Mouse (Mus musculus): ENCODE measurements around the gene Senp2.

Gene Senp2

DNA sequence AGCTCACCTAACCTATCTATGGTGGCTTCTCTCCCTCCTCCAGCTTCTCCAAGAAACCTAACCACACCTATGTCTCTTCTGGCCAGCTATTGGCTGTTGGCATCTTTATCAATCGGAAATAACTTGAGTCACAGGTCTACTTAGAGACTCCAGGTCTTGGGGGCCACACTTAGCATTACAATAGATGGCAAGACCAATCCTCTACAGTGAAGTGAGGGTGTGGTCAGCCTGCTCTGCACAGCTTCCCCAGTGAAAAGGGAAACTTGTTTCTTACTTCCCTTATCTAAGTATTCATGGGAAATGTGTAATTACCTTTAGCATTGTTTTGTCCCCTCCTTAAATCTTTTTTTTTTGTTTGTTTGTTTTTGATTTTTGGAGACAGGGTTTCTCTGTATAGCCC is 6.3 kb downstream of the Senp2 start:
- ATAC-seq (ENCODE audit: insufficient number of reproducible peaks, low FRiP score, low TSS enrichment): no peak

DNA sequence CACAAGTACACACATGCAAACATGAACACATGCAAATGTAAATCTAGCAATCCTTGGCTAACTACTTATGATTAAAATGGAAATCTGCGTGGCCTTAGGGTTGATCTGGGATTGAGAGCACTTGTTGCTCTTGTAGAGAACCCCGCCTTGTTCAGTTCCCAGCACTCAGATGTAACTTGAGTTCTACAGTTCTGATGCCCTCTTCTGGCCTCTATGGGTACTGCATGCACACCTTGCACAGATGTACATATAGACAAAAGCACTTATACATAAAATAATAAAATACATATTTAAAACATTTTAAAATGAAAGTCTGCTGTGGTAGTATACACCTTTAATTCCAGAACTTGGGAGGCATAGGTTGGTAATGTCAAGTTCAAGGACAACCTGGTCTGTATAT is 12.8 kb downstream of the Senp2 start:
- ATAC-seq (ENCODE audit: insufficient number of reproducible peaks, low FRiP score, low TSS enrichment): no peak

DNA sequence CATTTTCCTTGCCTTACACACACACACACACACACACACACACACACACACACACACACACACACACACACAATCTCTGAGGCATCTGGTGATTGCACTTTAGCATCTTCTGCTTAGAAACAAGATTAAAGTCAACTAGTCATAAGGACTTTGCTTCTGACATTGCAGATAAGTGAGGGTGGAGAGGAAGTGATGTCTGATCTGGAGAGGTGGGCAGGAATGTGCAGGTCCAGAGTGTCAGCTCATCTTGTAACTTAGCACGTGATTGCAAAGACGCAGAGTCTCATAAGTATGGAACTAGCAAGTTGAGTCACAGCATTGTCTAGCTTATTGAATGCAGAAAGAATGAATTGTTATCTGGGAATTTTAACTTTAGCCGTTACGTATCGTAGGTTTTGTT is 18.2 kb downstream of the Senp2 start:
- ATAC-seq (ENCODE audit: insufficient number of reproducible peaks, low FRiP score, low TSS enrichment): no peak

DNA sequence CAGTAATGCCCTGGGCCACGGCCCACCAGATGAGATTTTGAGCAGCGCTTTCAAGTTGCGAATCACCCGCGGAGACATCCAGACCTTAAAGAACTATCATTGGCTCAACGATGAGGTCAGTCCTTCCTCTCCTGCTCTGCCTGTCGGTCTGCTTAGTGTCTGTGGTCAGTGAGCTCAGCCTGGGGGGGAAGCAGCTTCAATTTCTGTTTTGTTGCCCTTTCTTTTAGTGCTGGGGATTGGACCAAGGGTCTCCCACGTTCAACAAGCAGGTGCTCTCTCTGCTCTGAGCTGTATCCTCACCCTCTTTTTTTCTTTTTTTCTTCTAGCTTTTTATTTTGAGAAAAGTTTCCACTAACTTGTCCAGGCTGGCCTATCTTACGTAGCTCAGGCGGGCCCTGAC is 29.3 kb downstream of the Senp2 start:
- no peak for ATAC-seq (ENCODE audit: insufficient number of reproducible peaks, low FRiP score, low TSS enrichment)

DNA sequence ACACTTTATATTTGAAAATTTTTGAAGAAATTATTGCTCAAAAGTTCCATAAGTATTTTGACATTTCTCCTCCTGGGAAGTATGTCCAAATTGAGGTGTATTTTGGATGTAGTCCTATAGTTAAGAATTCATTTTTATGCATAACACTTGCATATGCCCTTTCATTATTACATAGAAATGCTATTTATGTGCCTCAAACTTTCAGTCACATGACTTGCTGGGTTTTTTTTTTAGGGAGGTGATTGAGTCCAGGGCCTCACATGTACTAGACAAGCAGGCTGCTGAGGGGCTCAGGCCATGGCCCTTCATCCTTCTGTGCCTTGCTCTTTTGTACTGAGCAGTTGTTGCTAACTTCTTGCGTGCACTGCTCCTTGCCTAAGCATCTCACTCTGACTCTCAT is 30.7 kb downstream of the Senp2 start:
- no peak for ATAC-seq (ENCODE audit: insufficient number of reproducible peaks, low FRiP score, low TSS enrichment)

DNA sequence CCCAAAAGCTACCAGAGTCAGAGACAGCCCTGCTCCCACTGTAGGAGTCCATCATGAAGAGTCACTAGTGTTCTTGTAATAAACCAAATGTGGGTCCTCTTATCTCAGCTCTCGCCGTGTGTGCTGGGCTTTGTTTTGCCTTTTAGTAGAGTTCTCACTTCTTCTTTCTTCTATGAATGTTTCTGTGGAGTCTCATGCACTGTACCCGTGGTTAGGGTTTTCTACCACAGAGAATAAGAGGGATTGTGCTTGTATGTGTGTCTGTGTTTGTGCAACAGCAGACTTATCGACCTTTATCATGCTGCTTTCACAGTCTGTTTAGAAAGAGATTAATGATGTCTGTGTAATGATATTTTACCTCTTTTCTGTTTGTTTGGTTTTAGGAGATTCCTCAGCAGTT is 34.5 kb downstream of the Senp2 start:
- no peak for ATAC-seq (ENCODE audit: insufficient number of reproducible peaks, low FRiP score, low TSS enrichment)

DNA sequence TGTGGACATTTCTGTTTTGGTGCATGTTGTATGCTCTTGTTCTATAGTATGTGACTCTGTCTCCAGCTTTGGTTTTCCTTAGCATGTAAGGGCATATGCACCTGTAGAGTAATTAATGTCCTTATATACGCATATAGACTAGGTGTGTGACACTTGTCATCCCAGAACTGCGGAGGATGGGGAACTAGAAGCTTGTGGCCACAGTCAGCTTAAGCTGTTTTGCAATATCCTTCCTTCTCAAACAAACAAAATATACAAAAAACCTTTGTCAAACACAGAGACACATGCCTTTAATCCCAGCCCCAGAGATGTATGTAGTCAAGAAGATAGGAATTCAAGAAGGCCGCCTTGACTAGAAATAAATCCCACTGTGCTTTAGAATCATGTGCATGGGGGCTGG is 36.6 kb downstream of the Senp2 start:
- no peak for ATAC-seq (ENCODE audit: insufficient number of reproducible peaks, low FRiP score, low TSS enrichment)

DNA sequence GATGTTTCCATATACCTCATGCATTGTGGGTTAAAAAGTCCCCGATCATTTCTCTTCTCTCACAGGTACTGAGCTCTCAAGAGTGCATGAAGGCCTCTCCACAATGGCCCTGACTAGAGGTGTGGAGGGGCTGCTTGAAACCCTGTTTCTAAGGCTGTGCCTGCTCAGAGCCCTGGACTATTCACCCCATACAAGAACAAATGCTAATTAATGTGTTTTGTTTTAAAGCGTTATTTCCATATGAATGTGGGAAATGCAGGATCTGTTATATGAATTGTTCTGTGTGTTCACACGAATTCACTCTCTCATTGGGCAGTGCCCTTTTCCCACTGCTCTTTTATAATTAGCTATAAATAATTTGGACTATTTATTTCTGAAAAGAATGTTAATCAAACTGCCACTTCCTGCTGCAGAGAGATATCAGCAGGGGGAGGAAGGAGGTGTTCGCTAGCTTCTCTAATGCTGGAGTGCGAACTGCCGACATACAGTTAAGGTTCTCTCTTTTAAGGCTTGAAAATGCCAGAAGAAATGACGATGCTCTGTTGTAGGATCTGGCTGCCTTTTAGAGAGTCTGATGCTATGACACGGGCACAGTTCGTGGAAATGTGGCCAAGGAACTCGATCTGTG is 37.6 kb downstream of the Senp2 start:
- no peak for ATAC-seq (ENCODE audit: insufficient number of reproducible peaks, low FRiP score, low TSS enrichment)

DNA sequence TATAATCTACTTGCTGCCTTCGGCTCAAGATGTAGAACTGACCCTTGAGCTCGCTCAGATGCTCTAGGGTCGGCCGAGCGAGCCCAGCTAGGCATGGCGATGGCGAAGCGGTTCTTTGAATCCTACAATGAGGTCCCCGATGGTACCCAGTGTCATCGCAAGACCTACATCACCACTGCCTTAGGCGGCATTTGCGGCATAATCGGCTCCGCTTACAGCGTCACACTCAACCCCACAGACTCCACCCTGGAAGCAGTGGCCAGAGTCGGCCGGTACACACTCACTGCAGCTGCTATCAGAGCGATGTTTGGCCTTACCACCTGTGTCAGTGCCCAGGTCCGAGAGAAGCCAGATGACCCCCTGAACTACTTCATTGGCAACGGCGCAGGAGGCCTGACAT is 44.1 kb downstream of the Senp2 start:
- ATAC-seq (ENCODE audit: insufficient number of reproducible peaks, low FRiP score, low TSS enrichment): no peak

DNA sequence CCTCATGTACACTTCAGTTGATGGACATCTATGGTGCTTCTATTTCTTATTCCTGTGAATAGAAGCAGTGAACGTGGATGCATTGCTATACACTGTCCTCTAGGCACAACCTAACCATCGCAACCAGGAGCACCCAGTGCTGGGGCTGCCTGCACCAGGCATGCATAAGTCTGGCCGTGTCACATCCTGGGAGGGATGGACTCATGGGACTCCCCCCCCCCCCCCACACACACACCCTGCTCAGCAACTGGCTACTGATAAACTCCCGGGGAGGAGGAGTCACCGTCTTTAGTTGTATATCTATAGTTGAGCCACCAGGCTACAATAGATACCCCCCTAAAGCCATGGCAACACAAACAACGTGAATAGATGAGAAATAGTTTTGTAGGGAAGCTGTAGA is 48.2 kb downstream of the Senp2 start:
- no peak for ATAC-seq (ENCODE audit: insufficient number of reproducible peaks, low FRiP score, low TSS enrichment)

DNA sequence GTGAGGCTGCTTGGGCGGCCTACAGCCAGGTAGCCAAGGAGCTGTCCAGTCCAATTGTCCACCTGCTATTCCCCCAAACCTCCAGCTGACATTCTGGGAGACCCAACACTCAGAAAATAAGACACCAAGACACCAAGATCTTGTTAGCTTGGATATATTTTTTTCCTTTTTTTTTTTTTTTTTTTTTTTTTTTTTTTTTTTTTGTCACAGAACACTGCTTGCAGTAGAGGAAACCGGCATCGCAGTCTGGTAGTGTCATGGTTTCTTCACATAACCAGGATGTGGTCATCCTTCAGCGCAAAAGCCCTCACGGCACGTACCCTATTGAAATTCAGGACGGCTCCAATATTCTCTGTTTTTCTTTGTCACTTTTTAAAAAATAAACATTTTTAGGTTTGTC is 49.6 kb downstream of the Senp2 start:
- no peak for ATAC-seq (ENCODE audit: insufficient number of reproducible peaks, low FRiP score, low TSS enrichment)

DNA sequence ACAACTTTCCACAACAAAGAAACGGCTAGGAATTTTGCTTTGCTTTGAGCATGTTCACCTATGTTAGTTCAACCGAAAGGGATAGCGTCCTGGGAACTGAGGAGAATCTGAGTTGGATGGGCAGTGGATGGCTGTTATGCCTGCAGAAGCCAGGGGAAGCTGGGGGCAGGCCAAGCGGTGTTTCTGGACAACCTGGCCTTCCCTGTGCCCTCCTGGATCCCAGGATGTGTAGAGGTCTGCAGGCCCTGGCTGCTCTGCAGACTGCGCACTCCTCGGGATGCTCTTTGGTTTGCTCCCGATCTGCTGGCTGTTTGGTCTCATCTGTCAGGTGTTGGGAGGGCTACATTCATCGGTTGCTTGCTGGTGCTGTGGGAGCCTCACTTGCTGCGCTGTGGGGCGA is 51.1 kb downstream of the Senp2 start:
- no peak for ATAC-seq (ENCODE audit: insufficient number of reproducible peaks, low FRiP score, low TSS enrichment)

DNA sequence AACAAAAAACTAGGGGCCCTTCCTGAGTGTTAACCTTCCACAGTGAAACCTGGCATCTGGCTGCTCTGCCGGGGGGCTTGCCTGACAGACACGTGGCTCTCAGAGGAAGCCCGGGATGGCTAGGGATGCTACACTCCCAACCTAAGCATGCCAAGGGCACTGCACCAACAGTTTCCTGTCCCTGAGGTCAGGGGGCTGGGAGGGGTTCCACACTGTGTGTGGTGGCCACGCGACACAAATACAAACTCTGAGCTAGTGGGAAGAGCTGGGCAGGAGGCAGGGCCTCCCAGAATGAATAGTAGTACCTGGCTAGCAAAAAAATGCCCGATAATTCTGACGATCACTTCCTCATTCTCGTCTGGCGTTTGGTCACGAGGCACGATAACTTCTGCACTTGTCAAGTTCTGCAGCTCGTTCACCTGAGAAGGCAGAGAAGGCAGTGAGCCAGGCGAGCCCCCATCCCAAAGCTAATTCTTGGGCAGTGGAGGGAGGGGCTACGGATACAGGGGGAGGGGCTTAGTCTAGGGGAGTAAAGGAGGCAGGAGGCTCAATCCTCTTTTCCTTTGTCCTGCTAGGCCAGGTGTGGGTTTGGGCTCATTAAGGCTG is 52.4 kb downstream of the Senp2 start:
- ATAC-seq (ENCODE audit: insufficient number of reproducible peaks, low FRiP score, low TSS enrichment): no peak

DNA sequence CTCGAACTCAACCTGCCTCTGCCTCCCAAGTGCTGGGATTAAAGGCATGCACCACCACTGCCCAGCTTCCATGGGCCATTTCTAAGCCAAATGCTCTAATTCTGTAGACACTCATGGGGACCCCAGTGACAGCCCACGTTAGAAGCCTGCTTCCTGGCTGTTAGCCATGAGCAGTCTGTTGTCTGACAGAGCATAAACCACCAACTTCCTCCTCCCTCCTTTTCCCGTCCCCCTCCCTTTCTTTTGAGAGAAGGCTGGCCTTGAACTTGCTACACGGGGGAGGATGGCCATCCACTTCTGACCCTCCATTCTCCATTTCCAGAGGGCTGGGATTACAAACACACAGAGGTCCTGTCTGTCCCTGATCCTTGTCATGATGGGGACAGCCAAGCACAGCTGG is 53.0 kb downstream of the Senp2 start:
- ATAC-seq (ENCODE audit: insufficient number of reproducible peaks, low FRiP score, low TSS enrichment): no peak

DNA sequence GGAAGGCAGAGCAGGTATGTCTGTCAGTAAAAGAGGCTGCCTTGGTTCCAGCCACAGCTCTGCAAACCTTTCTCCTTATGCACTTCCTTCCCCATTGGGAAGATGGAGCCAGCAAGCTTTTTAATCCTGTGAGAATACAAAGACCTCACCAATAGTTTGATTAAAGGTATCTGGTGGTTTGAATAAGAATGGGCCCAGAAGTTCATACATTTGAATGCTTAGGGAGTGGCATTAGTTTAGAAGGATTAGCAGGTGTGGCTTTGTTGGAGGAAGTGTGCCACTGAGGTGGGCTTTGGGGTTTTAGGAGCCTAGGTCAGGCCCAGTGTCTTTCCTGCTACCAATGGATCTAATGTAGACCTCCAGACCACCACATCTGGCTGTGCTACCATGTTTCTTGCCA is 56.3 kb downstream of the Senp2 start:
- ATAC-seq (ENCODE audit: insufficient number of reproducible peaks, low FRiP score, low TSS enrichment): no peak

DNA sequence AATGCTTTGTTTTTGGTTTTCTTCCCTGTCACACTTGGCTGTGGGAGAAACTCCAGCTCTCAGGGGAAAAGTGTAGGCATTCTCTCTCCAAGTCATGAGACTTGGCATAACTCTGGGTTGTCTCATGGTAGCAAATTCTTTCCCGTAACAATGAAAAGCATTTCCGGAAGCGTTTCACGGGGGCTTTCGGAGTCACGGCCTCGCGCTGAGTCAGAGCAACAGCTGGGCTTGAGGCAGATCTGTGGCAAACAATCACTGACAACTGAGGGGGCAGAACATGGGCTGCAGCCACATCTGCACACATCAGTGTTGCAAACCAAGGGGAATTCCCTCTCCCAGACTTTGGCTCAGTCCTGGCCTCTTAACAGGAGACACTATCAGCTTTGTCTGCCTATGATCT is 58.1 kb downstream of the Senp2 start:
- ATAC-seq (ENCODE audit: insufficient number of reproducible peaks, low FRiP score, low TSS enrichment): no peak

DNA sequence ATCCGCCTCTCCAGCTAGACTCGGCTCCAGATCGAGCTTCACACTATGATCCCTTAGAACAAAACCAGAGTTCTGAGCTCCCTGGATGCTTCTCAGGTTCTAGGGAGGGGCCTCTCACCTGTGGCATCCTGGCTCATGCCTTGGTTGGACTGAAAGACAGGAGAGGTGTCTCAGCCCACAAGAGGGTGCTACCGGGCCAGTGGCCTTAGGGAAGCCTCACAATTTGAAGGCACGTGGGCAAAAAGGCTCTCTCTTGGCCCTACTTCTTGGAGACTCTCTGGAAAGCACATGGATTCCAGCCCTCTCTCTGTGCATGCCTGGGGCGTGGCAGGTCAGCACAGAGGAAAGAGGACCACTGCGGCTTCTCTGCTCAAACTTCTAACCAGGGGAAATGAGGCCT is 62.1 kb downstream of the Senp2 start:
- ATAC-seq (ENCODE audit: insufficient number of reproducible peaks, low FRiP score, low TSS enrichment): no peak

DNA sequence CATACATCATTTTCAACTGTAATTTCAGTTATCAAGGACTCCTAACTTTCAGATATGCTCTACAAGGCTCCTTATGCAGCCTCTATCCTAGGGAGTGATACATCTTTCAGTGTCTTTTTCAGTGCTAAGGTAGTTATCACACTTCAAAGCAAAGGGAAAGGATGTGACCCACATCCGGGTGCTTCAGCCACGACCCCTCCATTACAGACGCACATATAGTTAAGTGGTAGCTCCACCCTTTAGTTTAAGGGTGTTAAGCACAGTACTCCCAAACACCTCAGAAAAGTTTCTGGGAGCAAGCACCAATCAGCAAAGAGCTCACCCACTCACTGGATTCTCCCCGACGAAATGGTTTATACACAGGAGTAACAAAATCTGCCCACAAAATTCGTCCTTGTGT is 65.8 kb downstream of the Senp2 start:
- no peak for ATAC-seq (ENCODE audit: insufficient number of reproducible peaks, low FRiP score, low TSS enrichment)

DNA sequence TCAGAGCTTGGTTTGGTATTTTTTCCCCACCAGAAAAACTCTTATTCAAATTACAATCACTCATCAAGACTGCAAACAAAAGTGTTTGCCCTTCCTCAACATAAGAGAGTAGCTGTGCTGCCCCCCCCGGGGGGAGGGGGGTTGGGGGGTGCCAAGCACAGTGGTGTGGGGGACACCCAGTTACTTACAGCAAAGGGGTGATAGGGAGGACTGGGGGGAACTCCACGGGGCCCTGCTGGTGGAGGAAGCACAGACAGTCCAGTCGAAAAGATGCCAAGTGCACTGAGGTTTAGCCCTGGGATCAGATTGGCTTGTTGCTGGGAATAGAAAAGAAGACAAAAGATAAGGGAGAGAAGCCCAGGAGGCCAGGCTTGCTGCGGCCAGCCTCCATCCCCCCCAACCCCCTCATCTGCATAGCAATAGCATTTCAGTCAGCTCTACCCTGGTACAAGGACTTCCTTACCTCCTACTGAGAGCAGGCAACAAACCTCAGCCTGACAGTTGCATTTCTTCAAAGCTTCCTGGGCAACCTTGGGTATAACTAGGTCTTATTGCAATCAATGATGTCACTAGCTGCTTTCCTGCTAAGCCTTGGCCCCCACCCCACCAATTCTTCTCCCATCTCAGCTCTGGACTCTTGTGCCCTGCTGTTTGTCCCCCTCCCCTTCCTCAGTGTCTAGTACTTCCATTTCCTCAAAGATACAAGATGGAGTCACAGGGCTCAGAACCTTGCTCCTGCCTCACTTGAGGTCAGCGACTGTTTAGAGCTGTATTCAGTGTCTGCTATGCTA is 66.7 kb downstream of the Senp2 start:
- no peak for ATAC-seq (ENCODE audit: insufficient number of reproducible peaks, low FRiP score, low TSS enrichment)

DNA sequence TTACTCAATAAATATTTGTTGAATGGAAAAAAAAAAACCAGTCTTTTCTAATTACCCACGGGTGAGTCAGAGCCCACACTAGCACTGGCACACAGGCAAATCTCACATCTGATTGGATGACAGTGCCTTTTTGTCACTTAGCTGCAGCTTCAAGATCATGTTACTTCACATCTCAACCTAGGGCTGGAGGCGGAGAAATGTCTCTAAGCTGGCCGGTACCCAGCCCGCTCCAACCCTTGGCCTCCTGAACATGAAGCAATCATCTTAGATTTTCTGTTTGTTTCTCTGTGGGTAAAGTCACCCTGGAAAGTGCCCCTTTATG is 67.3 kb downstream of the Senp2 start:
- no peak for ATAC-seq (ENCODE audit: insufficient number of reproducible peaks, low FRiP score, low TSS enrichment)

DNA sequence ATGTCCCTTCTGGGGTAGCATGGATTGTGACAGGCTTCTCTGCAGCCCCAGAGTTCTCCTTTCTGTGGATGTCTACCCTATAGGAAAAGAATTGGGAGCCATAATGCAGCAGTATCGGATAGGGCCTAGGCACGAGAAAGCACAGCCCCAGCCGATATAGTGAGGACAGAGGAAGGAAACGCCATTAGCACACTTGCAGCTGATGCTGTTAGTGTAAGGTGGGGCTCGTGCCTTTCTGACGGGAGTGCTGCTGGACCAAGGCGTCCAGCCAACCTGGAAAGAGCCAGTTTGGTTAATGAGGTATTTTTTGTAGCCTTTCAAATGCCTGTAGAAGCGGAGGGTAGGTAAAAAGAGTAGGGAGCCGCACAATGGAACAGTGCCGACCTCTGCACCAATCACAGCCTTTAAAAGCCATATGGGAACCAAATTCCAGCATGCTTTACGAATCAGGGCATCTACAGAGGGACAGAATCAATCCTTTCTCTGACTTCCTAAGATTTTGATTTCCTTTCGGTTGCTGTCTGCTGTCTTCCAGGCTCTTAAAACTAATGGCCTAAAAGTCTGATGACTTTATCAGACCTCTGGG is 70.9 kb downstream of the Senp2 start:
- ATAC-seq (ENCODE audit: insufficient number of reproducible peaks, low FRiP score, low TSS enrichment): no peak

DNA sequence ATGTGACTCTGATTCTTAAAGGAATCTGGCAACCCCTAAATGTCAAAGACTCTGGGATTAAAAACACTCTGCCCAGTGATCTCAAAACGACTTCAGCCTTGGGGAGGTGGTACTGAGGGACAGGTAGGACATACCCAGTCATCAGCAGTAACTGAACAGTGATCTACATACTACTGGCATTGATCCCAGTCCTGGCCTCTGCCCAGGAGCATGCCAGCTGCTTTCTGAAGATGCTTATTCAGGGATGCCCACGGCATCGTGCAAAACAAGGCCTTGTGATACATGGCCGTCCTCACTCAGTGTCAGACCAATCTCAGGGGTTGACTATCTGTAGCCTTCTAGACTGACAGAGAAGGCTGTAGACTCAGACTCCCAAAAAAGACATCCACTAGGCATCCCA is 76.1 kb downstream of the Senp2 start:
- ATAC-seq (ENCODE audit: insufficient number of reproducible peaks, low FRiP score, low TSS enrichment): no peak

Data from cerebellum, adult (tissue).